Mouse (Mus musculus) midbrain, embryonic 10.5 days (tissue): ENCODE data around the gene Ube2d2b. TPM values are rescaled to one million over a fixed set of nuclear protein-coding genes. Genes with fewer than 3 reads are reported as not detected.

Source experiments
- DNase-seq: peaks from one replicate; pipeline ENCODE4 v3.0.0-alpha.2; 2017; ENCODE audit warnings: low spot score
- H3K27ac ChIP-seq: fragments of 300-500 bp; sonication (generic); replicated peaks from 2 replicates; pipeline ENCODE4 v1.5.1; 2016; ENCODE audit warnings: mild to moderate bottlenecking
- H3K27me3 ChIP-seq: fragments of 300-500 bp; sonication (generic); 2 replicates; pipeline ENCODE4 v1.6.1; 2016; ENCODE audit warnings: low read depth, mild to moderate bottlenecking; ENCODE audit not compliant: poor library complexity, severe bottlenecking
- H3K36me3 ChIP-seq: fragments of 300-500 bp; sonication (generic); 2 replicates; pipeline ENCODE4 v1.6.1; 2016; ENCODE audit warnings: mild to moderate bottlenecking, moderate library complexity
- H3K4me1 ChIP-seq: fragments of 300-500 bp; sonication (generic); 2 replicates; pipeline ENCODE4 v1.6.1; 2016
- H3K4me3 ChIP-seq: fragments of 300-500 bp; sonication (generic); 2 replicates; pipeline ENCODE4 v1.5.1; 2016; ENCODE audit warnings: mild to moderate bottlenecking, moderate library complexity
- H3K9me3 ChIP-seq: fragments of 300-500 bp; sonication (generic); replicated peaks from 2 replicates; pipeline ENCODE4 v1.6.1; 2016; ENCODE audit warnings: mild to moderate bottlenecking
- WGBS: fragments of 180-500 bp; shearing (Covaris S2); methylation state at CpG from one replicate; pipeline ENCODE4 v1.1.7; 2016; 5-methylcytosine and 5-hydroxymethylcytosine counted together
- polyA plus RNA-seq: library from polyadenylated mRNA; unstranded; fragments of >200 nt; fragmentation: Nextera tagmentation; extraction: Ambion mirVana; gene quantifications from 2 replicates; pipeline ENCODE4 v1.2.1, GENCODE M21; 2016

Ube2d2b gene
- 0.12 and 0.17 TPM in 2 replicates for polyA plus RNA-seq

DNA sequence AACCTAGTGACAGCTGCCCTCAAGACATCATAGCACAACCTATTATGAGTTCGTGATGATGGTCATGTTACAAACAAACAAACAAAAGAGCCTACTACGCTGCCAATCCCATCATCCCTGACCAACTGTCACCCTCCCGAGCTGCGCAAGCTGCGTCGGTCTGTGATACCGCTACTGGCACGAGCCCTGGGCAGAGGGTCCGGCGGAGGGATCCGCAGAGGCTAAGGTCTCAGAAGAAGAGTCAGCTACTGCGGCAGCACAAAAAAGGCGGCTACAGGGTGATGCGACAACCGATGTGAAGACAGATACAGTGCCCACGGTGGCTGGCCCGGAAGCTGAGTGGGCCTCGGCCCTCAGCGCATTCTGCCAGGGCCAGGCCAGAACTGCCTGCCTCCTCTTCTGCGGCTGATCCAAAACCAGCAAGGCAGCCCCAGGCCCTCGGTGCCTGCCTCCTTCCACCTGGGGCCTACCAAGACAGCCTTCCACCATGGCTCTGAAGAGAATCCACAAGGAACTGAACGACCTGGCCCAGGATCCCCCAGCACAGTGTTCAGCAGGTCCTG lies at the start of gene Ube2d2b:
Ube2d2b (plus strand) TSS at position 102 of the 563 bp plus-strand sequence.
- H3K9me3 ChIP-seq, result peaks cover 9% of the 10 kb centered on the region; the same call in 1 of the 2 replicates
- DNase-seq, result no peak
- H3K36me3 ChIP-seq, result peaks cover 13% of the 10 kb centered on the region
- no peak within 1 kb of the TSS for H3K4me3 ChIP-seq
- no peaks in the 10 kb centered on the region for H3K27me3 ChIP-seq
- no peaks in the 10 kb centered on the region for H3K4me1 ChIP-seq
- no peak within 1 kb of the TSS for H3K27ac ChIP-seq
- 95% methylated on average over 22 of the region's 22 CpGs for WGBS

DNA sequence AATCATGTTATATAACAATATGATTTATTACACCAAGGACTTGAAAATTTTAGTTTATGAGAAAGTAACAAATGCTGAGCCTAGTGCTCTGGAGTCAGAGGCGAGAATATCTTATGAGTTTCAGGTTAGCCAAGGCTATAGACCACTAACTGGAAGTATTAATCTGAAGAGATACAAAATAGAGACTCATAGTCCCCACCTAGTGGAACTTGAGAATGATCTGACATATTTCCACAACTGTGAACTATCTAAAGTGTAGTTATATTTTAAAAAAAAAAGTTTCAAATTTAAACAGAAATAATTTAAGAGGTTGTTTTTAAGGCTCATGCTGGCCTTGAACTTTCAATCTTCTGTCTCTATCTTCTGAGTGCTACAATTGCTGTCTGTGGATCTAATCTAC lies 47.5 kb upstream of the Ube2d2b start:
- Histone ChIP-seq H3K36me3 (peaks cover 14% of the 10 kb centered on the region; the same call in 1 of the 2 replicates), H3K27me3 (no peaks in the 10 kb centered on the region), H3K4me3 (no peak overlapping the region), H3K9me3 (no peaks in the 10 kb centered on the region), H3K4me1 (no peaks in the 10 kb centered on the region), H3K27ac (no peak overlapping the region)
- WGBS, result 89% methylated on average over 1 of the region's 1 CpGs
- DNase-seq, result no peak

DNA sequence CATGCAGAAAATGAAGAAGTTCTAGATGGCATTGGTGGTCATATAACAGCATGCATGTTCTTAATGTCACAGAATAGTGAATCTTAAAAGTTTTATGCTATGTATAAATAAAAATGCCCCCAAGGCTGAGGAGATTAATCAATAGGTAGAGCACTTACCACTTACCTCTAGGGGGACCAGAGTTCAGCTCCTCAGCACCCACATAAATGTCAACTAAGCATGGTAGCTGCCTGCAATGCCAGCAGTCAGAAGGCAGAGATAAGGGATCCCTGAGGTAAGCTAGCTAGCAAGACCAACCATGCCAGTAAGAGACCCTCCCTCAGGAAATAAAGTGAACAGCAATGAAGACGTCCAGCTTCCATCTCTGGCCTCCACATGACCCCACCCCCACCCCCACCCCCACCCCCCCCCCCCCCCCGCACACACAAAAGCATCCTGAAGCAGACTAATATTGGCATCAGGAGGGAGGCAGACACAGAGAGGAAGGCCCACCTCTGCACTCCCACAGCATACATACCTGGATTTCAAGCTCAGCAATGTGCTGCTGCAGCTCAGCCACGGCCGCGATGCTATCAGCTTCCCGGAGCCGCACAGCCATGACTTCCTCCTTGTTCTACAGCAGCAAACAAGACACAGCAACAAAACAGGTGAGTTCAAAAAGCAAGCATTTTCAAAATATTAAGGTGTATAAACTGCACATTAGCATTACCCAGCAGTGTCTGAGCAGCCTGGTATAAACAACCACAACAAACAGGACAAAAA lies 42.0 kb upstream of the Ube2d2b start:
- no peak for DNase-seq
- Histone ChIP-seq H3K36me3 (peaks cover 21% of the 10 kb centered on the region), H3K4me1 (no peaks in the 10 kb centered on the region), H3K4me3 (no peak overlapping the region), H3K27me3 (no peaks in the 10 kb centered on the region), H3K9me3 (no peaks in the 10 kb centered on the region), H3K27ac (no peak overlapping the region)
- WGBS, result 94% methylated on average over 7 of the region's 7 CpGs

DNA sequence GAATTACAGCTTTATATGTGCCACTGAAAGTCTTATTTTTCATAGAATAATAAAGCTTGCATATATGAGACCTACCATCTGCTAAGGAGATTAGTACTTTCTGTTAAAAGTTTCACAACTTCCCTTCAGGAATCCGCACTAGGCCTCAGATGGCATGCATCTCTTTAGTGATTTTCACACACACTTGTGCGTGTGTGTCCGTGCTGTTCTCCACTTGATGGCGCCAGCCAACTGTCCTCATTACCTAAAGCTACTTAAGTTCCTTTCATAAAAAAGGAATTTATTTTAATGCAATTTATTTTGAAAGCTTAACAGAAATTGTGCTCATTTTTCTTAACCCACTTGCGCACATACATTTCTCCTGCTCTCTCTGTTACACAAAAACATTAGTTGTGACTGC lies 40.4 kb upstream of the Ube2d2b start:
- Histone ChIP-seq H3K9me3 (no peaks in the 10 kb centered on the region), H3K36me3 (peaks cover 21% of the 10 kb centered on the region), H3K27me3 (no peaks in the 10 kb centered on the region), H3K27ac (no peak overlapping the region), H3K4me3 (no peak overlapping the region), H3K4me1 (no peaks in the 10 kb centered on the region)
- WGBS, result 79% methylated on average over 5 of the region's 5 CpGs
- DNase-seq, result no peak

DNA sequence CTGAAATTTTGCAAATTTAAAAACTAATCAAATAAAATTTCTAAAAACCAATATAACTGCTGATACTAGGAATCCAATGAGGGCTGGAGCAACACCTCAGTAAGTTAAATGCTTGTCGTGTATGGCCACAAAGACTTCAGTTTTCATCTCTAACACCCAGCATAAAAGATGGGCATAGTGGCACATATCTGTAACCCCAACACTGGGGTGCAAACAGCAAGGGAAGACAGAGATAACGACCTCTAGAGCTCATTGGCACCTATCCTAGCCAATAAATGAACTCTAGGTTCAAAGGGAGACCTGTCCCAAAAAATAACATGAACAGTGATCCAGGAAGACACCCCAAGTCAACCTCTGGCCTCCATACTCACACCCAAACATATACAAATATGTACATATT lies 37.9 kb upstream of the Ube2d2b start:
- no peaks in the 10 kb centered on the region for H3K9me3 ChIP-seq
- peaks cover 12% of the 10 kb centered on the region for H3K36me3 ChIP-seq
- no peak for DNase-seq
- 91% methylated on average over 2 of the region's 2 CpGs for WGBS
- no peak overlapping the region for H3K27ac ChIP-seq
- H3K4me3 ChIP-seq, result no peak overlapping the region
- H3K27me3 ChIP-seq, result no peaks in the 10 kb centered on the region
- H3K4me1 ChIP-seq, result no peaks in the 10 kb centered on the region

DNA sequence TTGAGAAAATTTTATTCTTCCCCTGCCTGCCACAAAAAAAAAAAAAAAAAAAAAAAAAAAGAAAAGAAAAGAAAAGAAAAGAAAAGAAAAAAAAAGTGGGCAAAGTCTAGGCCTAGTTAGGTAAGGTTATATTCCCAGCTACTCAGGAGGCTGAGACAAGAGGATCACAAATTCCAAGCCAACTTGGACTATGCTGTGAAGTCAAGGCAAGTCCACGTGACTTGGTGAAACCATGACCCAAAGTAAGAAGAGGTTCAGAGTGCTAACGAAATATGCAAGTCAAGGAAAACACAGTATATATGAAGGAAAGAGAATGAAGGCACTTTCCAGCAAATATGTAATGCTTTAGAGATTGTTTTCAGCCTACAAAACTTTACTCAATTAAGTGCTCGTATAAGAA lies 37.4 kb upstream of the Ube2d2b start:
- no peak overlapping the region for H3K4me3 ChIP-seq
- WGBS, result 90% methylated on average over 3 of the region's 3 CpGs
- H3K27ac ChIP-seq, result no peak overlapping the region
- no peaks in the 10 kb centered on the region for H3K27me3 ChIP-seq
- H3K36me3 ChIP-seq, result peaks cover 14% of the 10 kb centered on the region
- no peak for DNase-seq
- no peaks in the 10 kb centered on the region for H3K4me1 ChIP-seq
- H3K9me3 ChIP-seq, result no peaks in the 10 kb centered on the region

DNA sequence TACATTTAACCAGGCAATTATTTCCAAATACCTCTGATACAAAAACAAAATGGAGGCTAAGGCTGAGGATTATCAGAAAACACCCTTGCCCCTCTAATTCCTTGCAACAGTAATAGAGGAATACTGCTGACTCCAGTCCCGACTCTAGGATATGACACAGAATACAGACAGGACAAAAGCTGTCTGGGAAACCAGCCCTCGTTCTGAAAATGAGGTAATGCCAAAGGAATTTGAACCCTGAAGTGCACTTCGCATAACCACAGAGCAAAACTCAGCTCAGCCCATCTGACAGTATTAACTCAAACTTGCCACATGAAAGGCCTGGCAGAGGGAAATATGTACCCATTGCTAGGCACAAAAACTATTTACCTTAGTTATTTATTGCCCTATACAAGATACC lies 36.6 kb upstream of the Ube2d2b start:
- Histone ChIP-seq H3K4me1 (no peaks in the 10 kb centered on the region), H3K36me3 (peaks cover 11% of the 10 kb centered on the region), H3K27ac (no peak overlapping the region), H3K27me3 (no peaks in the 10 kb centered on the region), H3K4me3 (no peak overlapping the region), H3K9me3 (no peaks in the 10 kb centered on the region)
- no peak for DNase-seq
- 61% methylated on average over 3 of the region's 3 CpGs for WGBS

DNA sequence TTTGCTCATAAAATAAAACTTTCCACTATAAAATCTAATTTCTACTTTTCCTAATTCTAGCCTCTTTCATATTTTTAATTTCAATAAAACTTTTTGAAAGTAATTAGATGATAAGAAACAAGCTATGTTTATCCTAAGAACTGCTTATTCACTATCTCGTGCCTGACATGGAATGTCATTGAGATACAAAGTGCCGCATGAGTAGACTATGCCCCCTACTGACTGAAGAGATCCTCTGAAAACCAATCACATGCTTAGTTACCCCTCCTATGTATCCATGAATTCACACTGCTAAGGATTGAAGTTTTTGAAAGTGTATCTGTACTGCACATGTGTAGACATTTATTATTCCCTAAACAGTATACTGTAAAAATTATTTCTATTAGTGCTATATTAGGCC lies 36.0 kb upstream of the Ube2d2b start:
- Histone ChIP-seq H3K9me3 (no peaks in the 10 kb centered on the region), H3K27ac (no peak overlapping the region), H3K4me3 (no peak overlapping the region), H3K4me1 (no peaks in the 10 kb centered on the region), H3K27me3 (no peaks in the 10 kb centered on the region), H3K36me3 (peaks cover 17% of the 10 kb centered on the region)
- 52% methylated on average over 2 of the region's 2 CpGs for WGBS
- DNase-seq, result no peak

DNA sequence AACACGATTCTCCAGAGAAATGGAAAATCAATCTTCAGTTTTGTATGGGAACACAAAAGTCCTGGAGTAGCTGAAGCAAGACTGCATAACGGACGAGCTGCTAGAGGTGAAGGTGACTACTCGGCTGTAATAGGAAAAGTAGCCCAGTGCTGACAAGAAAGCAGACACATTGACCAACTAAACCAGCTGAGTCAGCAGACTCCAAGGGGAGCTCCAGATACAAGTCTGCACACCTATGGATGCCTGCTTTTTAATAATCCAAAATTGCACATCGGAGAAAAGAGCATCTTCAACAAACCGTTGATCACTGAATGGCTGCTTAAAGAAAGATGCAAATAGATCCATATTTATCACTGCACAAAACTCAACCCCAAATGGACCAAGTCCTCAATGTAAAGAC lies 31.6 kb upstream of the Ube2d2b start:
- Histone ChIP-seq H3K36me3 (peaks cover 22% of the 10 kb centered on the region), H3K27ac (no peak overlapping the region), H3K4me1 (no peaks in the 10 kb centered on the region), H3K4me3 (no peak overlapping the region), H3K27me3 (no peaks in the 10 kb centered on the region), H3K9me3 (no peaks in the 10 kb centered on the region)
- 91% methylated on average over 6 of the region's 6 CpGs for WGBS
- no peak for DNase-seq

DNA sequence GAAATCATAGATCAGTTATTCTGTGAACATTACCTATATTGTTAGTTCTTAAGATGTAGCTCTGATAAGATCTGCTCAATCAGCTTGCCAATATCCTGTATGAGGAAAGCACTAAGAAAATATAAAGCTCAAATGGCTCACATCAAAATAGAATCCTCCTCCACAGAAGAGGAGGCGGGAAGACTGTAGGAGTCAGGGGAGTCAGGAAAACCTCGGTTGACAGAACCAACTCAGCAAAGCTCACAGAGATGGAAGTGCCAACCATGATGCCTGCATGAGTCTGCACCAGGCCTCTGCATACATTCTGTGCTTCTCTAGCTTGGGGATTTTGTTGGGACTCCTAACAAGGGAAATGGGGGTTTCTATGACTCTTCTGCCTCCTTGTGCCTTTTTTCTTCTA lies 28.7 kb upstream of the Ube2d2b start:
- DNase-seq, result no peak
- H3K4me3 ChIP-seq, result no peak overlapping the region
- H3K27me3 ChIP-seq, result no peaks in the 10 kb centered on the region
- H3K9me3 ChIP-seq, result no peaks in the 10 kb centered on the region
- 89% methylated on average over 2 of the region's 2 CpGs for WGBS
- no peak overlapping the region for H3K27ac ChIP-seq
- peaks cover 22% of the 10 kb centered on the region for H3K36me3 ChIP-seq
- H3K4me1 ChIP-seq, result no peaks in the 10 kb centered on the region

DNA sequence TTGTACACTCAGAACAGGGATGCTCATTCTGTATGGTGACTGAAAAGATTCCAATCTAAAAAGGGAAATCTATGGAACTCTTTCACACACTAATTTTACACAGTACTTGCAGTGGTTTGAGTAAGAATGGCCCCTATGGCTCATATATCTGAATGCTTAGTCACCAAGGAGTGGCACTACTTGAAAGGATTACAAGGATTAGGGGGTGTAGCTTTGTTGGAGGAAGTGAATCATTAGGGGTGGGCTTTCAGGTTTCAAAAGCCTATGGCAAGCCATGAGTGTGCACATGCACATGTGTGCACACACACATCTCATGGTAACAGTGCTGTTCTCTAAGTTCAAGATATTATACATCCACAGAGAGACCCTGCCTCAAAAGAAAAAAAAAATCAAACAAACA lies 27.3 kb upstream of the Ube2d2b start:
- Histone ChIP-seq H3K36me3 (peaks cover 15% of the 10 kb centered on the region; the same call in 1 of the 2 replicates), H3K4me1 (no peaks in the 10 kb centered on the region), H3K9me3 (no peaks in the 10 kb centered on the region), H3K27me3 (no peaks in the 10 kb centered on the region), H3K27ac (no peak overlapping the region), H3K4me3 (no peak overlapping the region)
- DNase-seq, result no peak

DNA sequence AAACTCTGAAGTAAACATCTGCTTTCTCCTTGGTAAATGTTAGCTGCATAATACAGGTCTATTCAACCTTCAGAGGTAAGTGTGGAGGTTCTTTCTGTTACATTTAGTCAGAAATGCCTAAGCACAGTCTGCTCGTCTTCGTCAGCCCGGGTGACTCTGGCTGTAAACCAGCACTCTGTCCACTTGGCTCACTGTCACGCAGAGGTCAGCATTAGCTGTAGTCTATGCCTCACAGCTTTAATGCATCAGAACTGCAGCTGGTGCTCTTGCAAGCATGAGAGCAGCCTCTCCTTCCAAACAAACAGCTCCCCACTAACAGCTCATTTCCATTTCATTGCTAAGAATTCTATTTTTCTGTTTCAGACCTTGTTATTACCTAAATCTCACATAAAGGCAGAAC lies 22.4 kb upstream of the Ube2d2b start:
- DNase-seq, result no peak
- H3K4me3 ChIP-seq, result no peak overlapping the region
- H3K27me3 ChIP-seq, result no peaks in the 10 kb centered on the region
- H3K4me1 ChIP-seq, result no peaks in the 10 kb centered on the region
- WGBS, result 85% methylated on average over 4 of the region's 4 CpGs
- no peaks in the 10 kb centered on the region for H3K9me3 ChIP-seq
- H3K27ac ChIP-seq, result no peak overlapping the region
- H3K36me3 ChIP-seq, result peaks cover 24% of the 10 kb centered on the region

DNA sequence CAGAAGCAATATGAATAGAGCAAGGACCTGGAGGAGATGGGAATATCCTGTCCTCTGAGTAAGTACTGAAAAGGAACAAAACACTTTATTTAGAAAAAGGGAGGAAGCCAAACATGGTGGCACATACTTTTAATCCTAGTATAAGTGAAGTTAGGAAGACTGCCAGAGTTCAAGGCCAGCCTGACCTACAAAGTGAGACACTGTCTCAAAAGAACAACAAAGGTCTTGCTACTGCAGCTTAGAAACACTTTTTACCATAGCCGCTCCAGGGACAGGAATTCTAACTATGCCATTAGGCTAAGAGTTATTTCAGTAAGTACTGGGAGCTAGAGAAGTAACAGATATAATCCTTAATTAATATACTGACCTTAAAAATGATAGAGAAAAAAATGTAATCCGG lies 15.2 kb upstream of the Ube2d2b start:
- Histone ChIP-seq H3K4me3 (no peak overlapping the region), H3K9me3 (no peaks in the 10 kb centered on the region), H3K4me1 (no peaks in the 10 kb centered on the region), H3K27ac (no peak overlapping the region), H3K36me3 (peaks cover 51% of the 10 kb centered on the region), H3K27me3 (no peaks in the 10 kb centered on the region)
- WGBS, result 85% methylated on average over 2 of the region's 2 CpGs
- DNase-seq, result no peak
